Mouse (Mus musculus) hindbrain, embryonic 11.5 days (tissue): ENCODE data around the gene Kpna2. TPM values are rescaled to one million over a fixed set of nuclear protein-coding genes. Genes with fewer than 3 reads are reported as not detected.

Experiments used
- ATAC-seq: fragments of 200-750 bp; cut with Nextera tagmentation; 2 replicates; pipeline ENCODE4 v1.8.0; 2017; ENCODE audit warnings: mild to moderate bottlenecking, moderate TSS enrichment, moderate library complexity; ENCODE audit not compliant: low FRiP score
- DNase-seq: peaks from one replicate; pipeline ENCODE4 v3.0.0-alpha.2; 2015; ENCODE audit warnings: low spot score
- H3K27ac ChIP-seq: fragments of 300-500 bp; sonication (generic); 2 replicates; pipeline ENCODE4 v1.5.1; 2014; ENCODE audit warnings: mild to moderate bottlenecking, low read depth, low read length
- H3K27me3 ChIP-seq: fragments of 300-500 bp; sonication (generic); 2 replicates; pipeline ENCODE4 v1.6.1; 2014; ENCODE audit warnings: mild to moderate bottlenecking, low read length, moderate library complexity, mixed read lengths; ENCODE audit not compliant: control insufficient read depth, insufficient read depth
- H3K36me3 ChIP-seq: fragments of 300-500 bp; sonication (generic); 2 replicates; pipeline ENCODE4 v1.6.1; 2014; ENCODE audit warnings: mild to moderate bottlenecking, low read length, moderate library complexity, mixed read lengths; ENCODE audit not compliant: control insufficient read depth, insufficient read depth
- H3K4me1 ChIP-seq: fragments of 300-500 bp; sonication (generic); replicated peaks from 2 replicates; pipeline ENCODE4 v1.6.1; 2014; ENCODE audit warnings: low read length, mixed read lengths; ENCODE audit not compliant: control insufficient read depth, insufficient read depth
- H3K4me2 ChIP-seq: fragments of 300-500 bp; sonication (generic); replicated peaks from 2 replicates; pipeline ENCODE4 v1.6.1; 2014; ENCODE audit warnings: mild to moderate bottlenecking, low read depth, low read length
- H3K4me3 ChIP-seq: fragments of 300-500 bp; sonication (generic); 2 replicates; pipeline ENCODE4 v1.5.1; 2014; ENCODE audit warnings: low read depth, low read length
- H3K9ac ChIP-seq: fragments of 300-500 bp; sonication (generic); 2 replicates; pipeline ENCODE4 v1.6.1; 2014; ENCODE audit warnings: low read depth, low read length
- H3K9me3 ChIP-seq: fragments of 300-500 bp; sonication (generic); 2 replicates; pipeline ENCODE4 v1.6.1; 2016; ENCODE audit warnings: low read length; ENCODE audit not compliant: control insufficient read depth
- WGBS: fragments of 180-500 bp; shearing (Covaris S2); extraction: QIAGEN DNeasy Blood & Tissue Kit; methylation state at CpG from one replicate; pipeline ENCODE4 v1.1.7; 2014; 5-methylcytosine and 5-hydroxymethylcytosine counted together
- polyA plus RNA-seq: library from polyadenylated mRNA; unstranded; fragments of >200 nt; fragmentation: Nextera tagmentation; extraction: Ambion mirVana; gene quantifications from 2 replicates; pipeline ENCODE4 v1.2.1, GENCODE M21; 2014

Gene Kpna2
- polyA plus RNA-seq: 581 and 643 TPM in 2 replicates

DNA sequence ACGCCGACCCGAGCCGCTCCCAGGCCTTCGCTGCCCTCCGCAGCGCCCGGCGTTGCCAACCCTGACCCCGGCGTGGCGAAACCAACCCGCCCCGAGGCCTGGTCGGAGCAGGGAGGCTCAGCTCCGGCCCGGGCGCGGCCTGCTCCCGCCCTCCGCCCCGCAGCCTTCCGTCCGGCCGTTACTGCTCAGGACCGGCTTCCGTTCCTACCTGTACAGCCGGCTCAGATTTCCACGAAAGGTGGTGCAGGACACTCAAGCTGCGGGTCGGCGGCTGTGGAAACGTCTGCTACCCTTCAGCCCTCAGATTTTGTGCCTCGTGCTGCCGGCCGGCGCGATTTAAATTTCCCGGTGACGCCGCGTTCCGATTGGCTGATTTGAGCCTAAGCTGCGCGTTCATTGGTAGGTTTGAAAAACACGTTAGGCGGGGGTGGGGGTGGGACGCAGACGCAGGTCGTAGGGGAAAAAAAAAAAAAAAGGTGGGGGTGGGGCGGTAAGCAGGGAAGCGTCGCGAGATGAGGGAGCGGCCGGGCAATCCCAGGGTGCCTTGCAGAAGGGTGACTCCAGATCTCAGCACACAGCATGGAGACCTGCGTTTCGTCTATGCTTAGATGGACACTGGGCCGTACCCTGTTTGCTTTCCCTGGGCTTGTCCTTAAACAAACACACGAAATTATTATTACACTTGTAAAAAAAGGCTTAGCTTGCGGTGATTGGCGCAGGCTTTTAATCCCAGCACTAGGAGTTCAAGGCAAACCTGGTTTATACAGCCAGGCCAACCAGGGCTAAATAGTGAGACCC lies at the start of gene Kpna2:
Gene Kpna2 (minus strand): TSS at position 391 of the 798 bp plus-strand sequence.
- ATAC-seq: peak; percentile 91
- whole genome bisulfite sequencing: under 1% methylated on average over 59 of the region's 62 CpGs

DNA sequence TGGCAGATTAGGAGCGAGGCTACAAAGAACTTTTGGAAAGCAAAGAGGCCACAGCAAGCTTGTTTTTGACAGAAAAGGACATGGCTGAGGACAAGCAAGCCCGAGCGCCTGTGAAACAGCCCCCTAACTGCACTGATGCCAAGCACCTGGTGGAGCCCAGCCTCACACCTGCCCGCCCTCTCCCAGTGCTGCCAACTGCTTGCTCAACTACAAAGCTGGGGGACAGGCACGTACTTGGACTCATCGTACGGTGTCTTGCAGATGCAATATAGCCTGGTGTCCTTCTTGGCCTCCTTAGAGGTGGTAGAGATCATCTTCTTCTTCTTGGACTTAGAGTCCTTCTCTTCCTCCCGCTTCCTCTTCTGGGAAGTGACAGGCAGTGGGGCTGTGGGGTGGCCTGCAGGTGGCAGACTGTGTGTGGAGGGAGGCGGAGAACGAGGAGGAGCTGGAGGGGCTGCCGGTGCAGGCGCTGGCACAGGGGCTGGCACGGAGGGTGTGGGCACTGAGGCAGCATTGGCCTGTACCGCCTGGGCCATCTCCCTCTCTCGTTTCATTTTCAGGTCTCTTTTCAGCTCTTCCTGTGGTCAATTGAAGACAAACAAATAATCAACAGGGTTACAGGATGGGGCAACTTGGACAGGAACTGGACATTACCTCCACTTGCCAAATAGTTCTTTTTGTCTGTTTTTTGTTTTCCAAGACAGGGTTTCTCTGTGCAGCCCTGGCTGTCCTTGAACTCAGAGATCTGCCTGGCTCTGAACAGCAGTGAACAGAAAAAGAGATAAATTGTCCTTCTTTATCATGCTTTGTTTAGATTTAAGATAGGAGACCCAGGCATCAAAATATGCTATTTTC lies 47.7 kb upstream of the Kpna2 start:
- Histone ChIP-seq H3K9me3 (no peaks in the 10 kb centered on the region), H3K4me1 (no peaks in the 10 kb centered on the region), H3K27ac (no peak overlapping the region), H3K9ac (no peak overlapping the region), H3K4me2 (no peak overlapping the region), H3K36me3 (peaks cover 4% of the 10 kb centered on the region), H3K4me3 (no peak overlapping the region), H3K27me3 (no peaks in the 10 kb centered on the region)
- 97% methylated on average over 15 of the region's 15 CpGs for WGBS
- DNase-seq (no peak), ATAC-seq (no peak)

More for the DNA sequence above, at the start of gene Kpna2:
- Histone ChIP-seq H3K4me1 (no peaks in the 10 kb centered on the region; the same call in none of the 2 replicates), H3K27me3 (no peaks in the 10 kb centered on the region), H3K4me3 (peak within 1 kb of the TSS; percentile 98), H3K36me3 (peaks cover 3% of the 10 kb centered on the region; the same call in 1 of the 2 replicates), H3K4me2 (peak within 1 kb of the TSS; percentile 49), H3K9me3 (no peaks in the 10 kb centered on the region), H3K27ac (peak within 1 kb of the TSS; percentile 86), H3K9ac (peak within 1 kb of the TSS; percentile 95)
- peak; percentile 93 for DNase-seq

DNA sequence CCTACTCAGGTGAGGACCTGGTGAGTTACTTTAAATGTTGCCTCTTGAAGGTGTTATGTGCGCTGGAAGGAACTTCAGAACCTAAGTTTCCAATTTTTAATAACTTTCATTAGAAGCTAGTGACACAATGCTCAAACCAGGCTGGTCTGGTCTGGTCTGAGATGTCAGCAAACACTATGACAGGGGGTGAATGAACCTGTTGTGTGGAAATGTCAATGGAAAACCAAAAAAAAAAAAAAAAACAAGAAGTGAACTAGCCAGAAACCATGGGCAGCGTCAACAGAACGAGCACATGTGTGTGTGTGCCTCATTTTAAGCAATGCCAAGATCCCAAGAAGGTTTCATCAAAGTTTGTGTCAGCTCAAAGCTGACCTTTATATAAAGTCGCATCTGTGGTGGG lies 46.2 kb upstream of the Kpna2 start:
- 93% methylated on average over 4 of the region's 4 CpGs for WGBS
- Histone ChIP-seq H3K27ac (no peak overlapping the region), H3K36me3 (peaks cover 6% of the 10 kb centered on the region), H3K4me1 (no peaks in the 10 kb centered on the region), H3K27me3 (no peaks in the 10 kb centered on the region), H3K4me2 (no peak overlapping the region), H3K4me3 (no peak overlapping the region), H3K9ac (no peak overlapping the region), H3K9me3 (no peaks in the 10 kb centered on the region)
- ATAC-seq (no peak), DNase-seq (no peak)

DNA sequence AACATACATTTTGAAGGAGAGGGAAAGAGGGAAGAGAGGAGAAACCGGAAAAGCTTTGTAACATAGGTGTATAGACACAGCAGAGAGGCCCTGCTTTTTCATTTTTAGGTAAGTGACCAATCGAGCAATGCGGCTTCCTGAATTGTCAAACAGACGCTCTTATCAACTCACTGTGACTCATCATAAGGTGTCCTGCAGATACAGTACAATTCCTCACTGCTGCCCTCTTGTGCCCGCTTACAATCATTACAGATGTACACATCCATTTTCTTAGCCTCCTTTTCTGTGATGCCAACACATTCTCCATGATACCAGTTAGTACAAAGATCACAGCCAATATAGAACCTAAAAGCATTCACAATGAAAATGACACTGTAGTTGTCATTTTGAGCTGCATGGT lies 45.0 kb upstream of the Kpna2 start:
- Histone ChIP-seq H3K4me3 (no peak overlapping the region), H3K36me3 (peaks cover 6% of the 10 kb centered on the region), H3K9ac (no peak overlapping the region), H3K9me3 (no peaks in the 10 kb centered on the region), H3K4me2 (no peak overlapping the region), H3K27me3 (no peaks in the 10 kb centered on the region), H3K4me1 (no peaks in the 10 kb centered on the region), H3K27ac (no peak overlapping the region)
- DNase-seq (peak; percentile 82), ATAC-seq (no peak)
- 61% methylated on average over 5 of the region's 5 CpGs for WGBS

DNA sequence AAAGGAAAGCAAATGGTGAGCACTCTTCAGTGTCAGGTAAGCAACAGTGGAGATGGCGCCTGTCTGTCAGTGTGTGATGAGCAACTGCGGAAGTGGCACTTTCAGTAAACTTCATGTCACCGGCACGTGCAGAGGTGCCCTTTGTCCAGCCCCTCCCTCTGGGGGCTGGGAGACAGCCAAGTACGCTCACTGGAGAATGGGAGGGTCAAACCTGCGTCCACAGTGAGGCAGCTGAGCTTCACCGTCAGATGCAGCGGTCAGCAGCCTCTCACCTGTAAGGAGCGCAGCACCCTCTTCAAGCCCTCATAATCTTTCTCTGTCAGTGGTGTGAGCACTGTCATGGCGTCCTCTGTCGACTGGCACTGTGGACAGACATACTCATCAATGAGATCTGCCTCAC lies 44.0 kb upstream of the Kpna2 start:
- Histone ChIP-seq H3K27me3 (no peaks in the 10 kb centered on the region), H3K27ac (no peak overlapping the region), H3K36me3 (peaks cover 6% of the 10 kb centered on the region), H3K4me1 (no peaks in the 10 kb centered on the region), H3K9me3 (no peaks in the 10 kb centered on the region), H3K4me2 (no peak overlapping the region), H3K9ac (no peak overlapping the region), H3K4me3 (no peak overlapping the region)
- WGBS: 95% methylated on average over 11 of the region's 11 CpGs
- DNase-seq (no peak), ATAC-seq (no peak)

DNA sequence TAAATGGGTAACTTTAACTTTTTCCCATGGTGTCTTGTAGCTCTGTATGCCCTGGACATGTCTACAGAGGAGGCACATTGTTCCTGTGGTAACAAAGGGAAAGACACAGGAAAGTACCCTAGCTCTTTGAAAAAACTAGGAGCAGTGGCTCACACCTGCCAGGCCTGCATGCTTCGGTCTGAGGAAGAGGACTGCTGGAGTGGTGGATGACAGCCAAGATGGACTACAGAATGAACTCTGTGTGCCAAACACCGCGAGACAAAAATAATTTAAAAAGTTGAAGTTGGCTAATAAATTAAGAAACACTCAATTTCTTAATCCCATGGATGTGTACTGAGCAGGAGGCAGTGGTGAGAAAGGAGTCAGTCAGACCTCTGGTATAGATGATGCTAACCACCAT lies 42.1 kb upstream of the Kpna2 start:
- H3K36me3 ChIP-seq: peaks cover 6% of the 10 kb centered on the region
- H3K27ac ChIP-seq: no peak overlapping the region
- no peaks in the 10 kb centered on the region for H3K27me3 ChIP-seq
- 98% methylated on average over 3 of the region's 3 CpGs for WGBS
- ATAC-seq: no peak
- H3K9me3 ChIP-seq: no peaks in the 10 kb centered on the region
- H3K4me2 ChIP-seq: no peak overlapping the region
- H3K4me3 ChIP-seq: no peak overlapping the region
- DNase-seq: no peak
- no peak overlapping the region for H3K9ac ChIP-seq
- H3K4me1 ChIP-seq: no peaks in the 10 kb centered on the region

DNA sequence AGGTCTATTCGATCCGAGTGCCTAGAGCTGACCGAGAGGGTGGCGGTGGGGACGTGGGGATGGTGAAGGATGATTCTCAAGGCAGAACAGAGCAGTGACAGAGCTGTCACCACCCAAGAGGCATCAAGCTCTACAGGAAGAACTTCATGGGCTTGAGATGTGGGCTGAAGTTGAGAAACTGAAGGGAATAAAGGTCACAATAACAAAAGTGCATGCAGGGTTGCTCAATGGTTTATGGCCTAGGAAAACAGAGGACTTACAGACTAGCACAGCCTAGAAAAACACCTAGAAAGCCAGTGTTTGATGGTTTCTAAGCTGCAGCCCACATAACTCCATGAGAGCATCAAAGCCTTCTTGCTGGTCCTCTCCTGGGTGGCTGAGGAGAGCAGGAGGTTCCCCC lies 40.1 kb upstream of the Kpna2 start:
- WGBS: 95% methylated on average over 5 of the region's 5 CpGs
- ATAC-seq (no peak), DNase-seq (no peak)
- no peak overlapping the region for H3K27ac ChIP-seq
- H3K4me1 ChIP-seq: no peaks in the 10 kb centered on the region
- H3K9me3 ChIP-seq: no peaks in the 10 kb centered on the region
- H3K4me3 ChIP-seq: no peak overlapping the region
- no peak overlapping the region for H3K4me2 ChIP-seq
- peaks cover 6% of the 10 kb centered on the region for H3K36me3 ChIP-seq
- H3K27me3 ChIP-seq: no peaks in the 10 kb centered on the region
- H3K9ac ChIP-seq: no peak overlapping the region

DNA sequence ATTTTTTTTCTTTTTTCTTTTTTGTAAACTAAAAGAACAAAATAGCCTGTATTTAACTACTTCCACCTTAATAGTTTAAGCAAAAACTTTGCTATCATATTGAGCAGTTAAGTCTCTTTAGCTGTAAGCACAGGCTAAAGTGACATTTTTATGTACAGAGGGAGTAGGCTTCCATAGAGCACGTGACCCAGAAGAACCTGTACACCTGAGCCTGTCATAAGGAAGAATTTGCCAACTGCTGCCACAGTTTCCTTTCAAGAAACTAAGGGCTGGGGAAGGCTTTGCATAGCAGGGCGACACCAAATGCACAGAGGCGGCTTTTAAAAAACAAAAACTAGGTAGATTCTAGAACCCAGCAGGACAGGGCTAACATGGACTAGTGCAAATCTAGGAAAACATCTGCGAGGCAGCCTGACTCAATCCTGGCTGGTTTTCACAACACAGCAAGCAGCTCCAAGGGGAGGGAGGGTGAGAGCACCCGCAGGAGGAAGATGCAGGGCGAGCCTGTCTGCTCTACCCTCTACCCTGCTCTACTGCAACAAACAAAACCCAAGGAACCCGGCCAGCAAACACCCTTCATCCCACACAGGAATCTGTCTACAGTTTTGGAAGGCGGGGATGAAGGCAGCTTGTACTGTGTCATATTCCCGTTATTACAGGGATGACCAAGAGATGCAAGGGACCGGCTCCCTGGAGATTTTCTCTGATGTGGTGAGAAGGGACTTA lies 34.9 kb upstream of the Kpna2 start:
- ATAC-seq (no peak), DNase-seq (no peak)
- Histone ChIP-seq H3K36me3 (no peaks in the 10 kb centered on the region), H3K9ac (no peak overlapping the region), H3K4me1 (no peaks in the 10 kb centered on the region), H3K4me2 (no peak overlapping the region), H3K27ac (no peak overlapping the region), H3K4me3 (no peak overlapping the region), H3K27me3 (no peaks in the 10 kb centered on the region), H3K9me3 (no peaks in the 10 kb centered on the region)
- WGBS: 89% methylated on average over 10 of the region's 10 CpGs
